In the genomic region with DNA sequence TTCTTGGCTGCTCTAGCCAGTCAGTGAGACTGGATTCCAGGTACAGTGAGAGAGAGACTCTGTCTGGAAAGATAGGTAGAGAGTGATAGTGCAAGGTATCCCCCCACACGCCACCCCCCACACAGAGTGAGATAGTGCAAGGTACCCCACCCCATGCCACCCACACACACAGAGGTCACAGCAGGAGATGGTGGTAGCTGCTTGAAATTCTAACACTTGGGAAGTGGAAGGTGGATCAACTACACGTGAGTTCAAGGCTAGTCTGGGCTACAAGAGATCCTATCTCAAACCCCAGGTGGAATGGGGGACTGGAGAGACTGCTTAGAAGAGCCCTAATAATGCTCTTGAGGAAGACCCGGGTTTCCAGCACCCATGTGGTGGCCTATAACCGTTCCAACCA, we compare ENCODE assay signal across 8 mouse cellular contexts. TPM values are rescaled to one million over a fixed set of nuclear protein-coding genes. Genes with fewer than 3 reads are reported as not detected.
DNase-seq lines count a peak whose midpoint lies in the region; ATAC-seq and TF ChIP-seq lines count a peak whose summit lies in the region.

No protein-coding gene starts in this region.

- peak overlapping the region; percentile 74 for H3K9ac ChIP-seq in lung, embryonic 14.5 days
- H3K9ac ChIP-seq in limb, embryonic 11.5 days (ENCODE audit: low read length), result 0 out of 2 replicates have a peak overlapping the region, but pooled peaks have one; percentile 22

- no peak overlapping the region; the same call in 1 of the 2 replicates for H3K27ac ChIP-seq in lung, embryonic 14.5 days (ENCODE audit: low read depth)
- no peak overlapping the region for H3K27ac ChIP-seq in embryonic fibroblast, embryonic 13.5 days (ENCODE audit: insufficient read depth, low read length)
- no peak overlapping the region for H3K27ac ChIP-seq in limb, embryonic 11.5 days (replicated peaks; ENCODE audit: low read depth, low read length)
- H3K27ac ChIP-seq in olfactory bulb, adult 2 months (ENCODE audit: insufficient read depth, low read depth, low read length), result no peak overlapping the region

- H3K4me3 ChIP-seq in lung, embryonic 14.5 days (ENCODE audit: low read depth, low read length), result peak overlapping the region; percentile 65
- H3K4me3 ChIP-seq in embryonic fibroblast, embryonic 13.5 days (ENCODE audit: insufficient read depth, low read length), result peak overlapping the region; percentile 86
- peak overlapping the region; percentile 66 for H3K4me3 ChIP-seq in limb, embryonic 11.5 days (ENCODE audit: low read depth, low read length)
- H3K4me3 ChIP-seq in olfactory bulb, adult 2 months (ENCODE audit: insufficient read depth, low read depth, low read length), result peak overlapping the region; percentile 59; the same call in 1 of the 2 replicates

- no peak for TF ChIP-seq POLR2A in embryonic fibroblast, embryonic 13.5 days (IDR thresholded peaks at IDR 0.05; ENCODE audit: low read depth, low read length)
- TF ChIP-seq POLR2A in olfactory bulb, adult 2 months (IDR thresholded peaks at IDR 0.05; ENCODE audit: insufficient read depth, low read depth, low read length), result no peak

- H3K4me2 ChIP-seq in lung, embryonic 14.5 days, result peak overlapping the region; percentile 85
- H3K4me2 ChIP-seq in limb, embryonic 11.5 days (ENCODE audit: low read depth, severe bottlenecking), result peak overlapping the region; percentile 61

- peaks cover 20% of the 10 kb centered on the region; the same call in 1 of the 2 replicates for H3K36me3 ChIP-seq in lung, embryonic 14.5 days (ENCODE audit: insufficient read depth)
- no peaks in the 10 kb centered on the region for H3K36me3 ChIP-seq in limb, embryonic 11.5 days (ENCODE audit: control insufficient read depth, insufficient read depth, low read length)

- 0 out of 2 replicates have a peak, but pooled peaks cover 5% of the 10 kb centered on the region for H3K4me1 ChIP-seq in lung, embryonic 14.5 days (ENCODE audit: insufficient read depth)
- H3K4me1 ChIP-seq in embryonic fibroblast, embryonic 13.5 days (ENCODE audit: control insufficient read depth, insufficient read depth, low read length), result peaks cover 2% of the 10 kb centered on the region; the same call in 1 of the 2 replicates
- H3K4me1 ChIP-seq in limb, embryonic 11.5 days (ENCODE audit: control insufficient read depth, insufficient read depth, low read length), result peaks cover 6% of the 10 kb centered on the region
- peaks cover 10% of the 10 kb centered on the region; the same call in 1 of the 2 replicates for H3K4me1 ChIP-seq in olfactory bulb, adult 2 months (ENCODE audit: control insufficient read depth, insufficient read depth, low read length)

- TF ChIP-seq CTCF in lung, embryonic 14.5 days (IDR thresholded peaks at IDR 0.05; ENCODE audit: low read depth), result no peak
- no peak for TF ChIP-seq CTCF in embryonic fibroblast, embryonic 13.5 days (IDR thresholded peaks at IDR 0.05; ENCODE audit: borderline replicate concordance, insufficient read depth, low read length)
- no peak for TF ChIP-seq CTCF in olfactory bulb, adult 2 months (IDR thresholded peaks at IDR 0.05; ENCODE audit: insufficient read depth, low read depth, low read length)

- no peaks in the 10 kb centered on the region for H3K27me3 ChIP-seq in lung, embryonic 14.5 days (ENCODE audit: insufficient read depth, low read length)
- no peaks in the 10 kb centered on the region for H3K27me3 ChIP-seq in limb, embryonic 11.5 days (ENCODE audit: control insufficient read depth, insufficient read depth, low read length)

- WGBS in lung, embryonic 14.5 days, result 37% methylated on average over 4 of the region's 4 CpGs
- 38% methylated on average over 4 of the region's 4 CpGs for WGBS in limb, embryonic 11.5 days
- WGBS in olfactory bulb, adult 2 months, result 40% methylated on average over 4 of the region's 4 CpGs

- no peak for ATAC-seq in lung, embryonic 14.5 days (ENCODE audit: insufficient read depth)
- no peak for ATAC-seq in limb, embryonic 11.5 days (ENCODE audit: insufficient number of reproducible peaks, low FRiP score, low TSS enrichment, low read depth)

- DNase-seq in lung, embryonic 14.5 days, result no peak
- DNase-seq in lung, postnatal 4 days, result no peak
- DNase-seq in limb, embryonic 11.5 days (ENCODE audit: low spot score), result no peak
- DNase-seq in gastrocnemius, postnatal 25 days, result no peak
- DNase-seq in retina, postnatal 1 day, result no peak
- DNase-seq in lung, adult 18-20 months, result no peak

- H3K9me3 ChIP-seq in lung, embryonic 14.5 days (ENCODE audit: low read depth, low read length), result no peaks in the 10 kb centered on the region
- no peaks in the 10 kb centered on the region for H3K9me3 ChIP-seq in limb, embryonic 11.5 days (ENCODE audit: control insufficient read depth, low read length)

RNA-seq across cellular contexts. Expression of gene Gm28048, which starts 0.8 kb away (rescaled TPM):
- 15.3 and 16.6 TPM in 2 replicates for polyA plus RNA-seq in lung, embryonic 14.5 days (2014; fragmentation: Nextera tagmentation; extraction: Ambion mirVana)
- polyA plus RNA-seq in embryonic fibroblast, embryonic 13.5 days (2011; ENCODE audit: insufficient read length, low read depth, missing spikeins), result 14.0 and 14.1 TPM in 2 replicates
- 5.2 and 6.9 TPM in 2 replicates for polyA plus RNA-seq in limb, embryonic 11.5 days (2014; fragmentation: Nextera tagmentation; extraction: Ambion mirVana)
- polyA plus RNA-seq in olfactory bulb, adult 2 months (2012; ENCODE audit: insufficient read depth, insufficient read length, low replicate concordance, missing spikeins), result not detected in 2 replicates
- 1 to 10 TPM; 1.8 to 1.9 TPM for total RNA-seq in gastrocnemius, postnatal 25 days (2021)

RNA-seq across cellular contexts. Expression of gene Commd1, which starts 1.1 kb away (rescaled TPM):
- 409 and 422 TPM in 2 replicates for polyA plus RNA-seq in lung, embryonic 14.5 days (2014; fragmentation: Nextera tagmentation; extraction: Ambion mirVana)
- polyA plus RNA-seq in embryonic fibroblast, embryonic 13.5 days (2011; ENCODE audit: insufficient read length, low read depth, missing spikeins), result 88.3 and 102 TPM in 2 replicates
- polyA plus RNA-seq in limb, embryonic 11.5 days (2014; fragmentation: Nextera tagmentation; extraction: Ambion mirVana), result 405 and 417 TPM in 2 replicates
- not detected in 2 replicates for polyA plus RNA-seq in olfactory bulb, adult 2 months (2012; ENCODE audit: insufficient read depth, insufficient read length, low replicate concordance, missing spikeins)
- total RNA-seq in gastrocnemius, postnatal 25 days (2021), result 100 to 1,000 TPM in 1 of 2 experiments, 10 to 100 TPM in 1; 95.6 to 108 TPM

RNA-seq across cellular contexts. Expression of gene Zrsr1, which starts 9.2 kb away (rescaled TPM):
- polyA plus RNA-seq in lung, embryonic 14.5 days (2014; fragmentation: Nextera tagmentation; extraction: Ambion mirVana), result 2.8 and 3.3 TPM in 2 replicates
- polyA plus RNA-seq in embryonic fibroblast, embryonic 13.5 days (2011; ENCODE audit: insufficient read length, low read depth, missing spikeins), result 11.0 and 12.6 TPM in 2 replicates
- 2.7 and 4.0 TPM in 2 replicates for polyA plus RNA-seq in limb, embryonic 11.5 days (2014; fragmentation: Nextera tagmentation; extraction: Ambion mirVana)
- polyA plus RNA-seq in olfactory bulb, adult 2 months (2012; ENCODE audit: insufficient read depth, insufficient read length, low replicate concordance, missing spikeins), result not detected in 2 replicates
- 10 to 100 TPM; 11.0 to 11.5 TPM for total RNA-seq in gastrocnemius, postnatal 25 days (2021)

RNA-seq across cellular contexts. Expression of gene Cct4, which starts 9.3 kb away (rescaled TPM):
- 302 and 320 TPM in 2 replicates for polyA plus RNA-seq in lung, embryonic 14.5 days (2014; fragmentation: Nextera tagmentation; extraction: Ambion mirVana)
- polyA plus RNA-seq in embryonic fibroblast, embryonic 13.5 days (2011; ENCODE audit: insufficient read length, low read depth, missing spikeins), result 391 and 422 TPM in 2 replicates
- 409 and 417 TPM in 2 replicates for polyA plus RNA-seq in limb, embryonic 11.5 days (2014; fragmentation: Nextera tagmentation; extraction: Ambion mirVana)
- not detected in 2 replicates for polyA plus RNA-seq in olfactory bulb, adult 2 months (2012; ENCODE audit: insufficient read depth, insufficient read length, low replicate concordance, missing spikeins)
- total RNA-seq in gastrocnemius, postnatal 25 days (2021), result 10 to 100 TPM; 88.1 to 96.9 TPM

RNA-seq across cellular contexts. Expression of gene Fam161a, which starts 26.3 kb away (rescaled TPM):
- polyA plus RNA-seq in lung, embryonic 14.5 days (2014; fragmentation: Nextera tagmentation; extraction: Ambion mirVana), result 3.8 and 4.0 TPM in 2 replicates
- 3.0 and 4.2 TPM in 2 replicates for polyA plus RNA-seq in embryonic fibroblast, embryonic 13.5 days (2011; ENCODE audit: insufficient read length, low read depth, missing spikeins)
- polyA plus RNA-seq in limb, embryonic 11.5 days (2014; fragmentation: Nextera tagmentation; extraction: Ambion mirVana), result 1.6 and 2.5 TPM in 2 replicates
- not detected in 2 replicates for polyA plus RNA-seq in olfactory bulb, adult 2 months (2012; ENCODE audit: insufficient read depth, insufficient read length, low replicate concordance, missing spikeins)
- total RNA-seq in gastrocnemius, postnatal 25 days (2021), result 1 to 10 TPM; 2.1 to 2.7 TPM

Comparison
In these comparisons a context has a peak if more than half of its experiments do, and no peak if none do; other contexts are left out.
1. RNA of gene Commd1, which starts 1.1 kb away (polyA plus RNA-seq): 409 to 422 TPM in lung, embryonic 14.5 days, 405 to 417 TPM in limb, embryonic 11.5 days and 88.3 to 102 TPM in embryonic fibroblast, embryonic 13.5 days; not detected in olfactory bulb, adult 2 months; every median in the first group is over 10 times any median in the second.
2. Peak in every context shown above with its lines, with median percentiles within 50 percentile points of each other: H3K4me3 ChIP-seq.